Mouse (Mus musculus): ENCODE measurements at regions not wholly inside any gene's neighbourhood (a gene's known extent, or its start where the extent isn't known, plus 50 kb on each side); places are given as distances from the start of the nearest gene placed in this dataset.

- no peak for DNase-seq
- intact Hi-C loops (cut with DNase I): no loop called here
Measured at GRCm38 (mm10) chr8:127964801-127965200, 393.6 kb upstream of the Nrp1 start.

- intact Hi-C loops (cut with DNase I): no loop called here
- no peak for DNase-seq
Measured at GRCm38 (mm10) chr8:127965341-127965740, 393.1 kb upstream of the Nrp1 start.

GRCm38 (mm10) chr8:127968026-127968425 lies 390.4 kb upstream of the Nrp1 start:
- intact Hi-C loops (cut with DNase I): no loop called here
- no peak for DNase-seq

- intact Hi-C loops (cut with DNase I): no loop called here
- DNase-seq: no peak
Measured at GRCm38 (mm10) chr8:127973194-127973593, 385.2 kb upstream of the Nrp1 start.

GRCm38 (mm10) chr8:127977746-127978145 lies 380.7 kb upstream of the Nrp1 start:
- intact Hi-C loops (cut with DNase I): no loop called here
- DNase-seq: no peak

- intact Hi-C loops (cut with DNase I): no loop called here
- DNase-seq: no peak
Measured at GRCm38 (mm10) chr8:127979180-127980030, 379.0 kb upstream of the Nrp1 start.

- no peak for DNase-seq
Measured at GRCm38 (mm10) chr8:127982165-127982564, 376.2 kb upstream of the Nrp1 start.

GRCm38 (mm10) chr8:127985616-127986015 lies 372.8 kb upstream of the Nrp1 start:
- peak; percentile 64 for DNase-seq
- intact Hi-C loops (cut with DNase I): no loop called here

More at GRCm38 (mm10) chr8:127982165-127982564, 376.2 kb upstream of the Nrp1 start:
- intact Hi-C loops (cut with DNase I): no loop called here

GRCm38 (mm10) chr8:127988887-127989286 lies 369.5 kb upstream of the Nrp1 start:
- no peak for DNase-seq
- intact Hi-C loops (cut with DNase I): no loop called here

GRCm38 (mm10) chr8:127994898-127995297 lies 363.5 kb upstream of the Nrp1 start:
- DNase-seq: no peak
- intact Hi-C loops (cut with DNase I): no loop called here

- intact Hi-C loops (cut with DNase I): no loop called here
- no peak for DNase-seq
Measured at GRCm38 (mm10) chr8:127995490-127995889, 362.9 kb upstream of the Nrp1 start.

- DNase-seq: no peak
- intact Hi-C loops (cut with DNase I): no loop called here
Measured at GRCm38 (mm10) chr8:128002386-128002785, 356.0 kb upstream of the Nrp1 start.

GRCm38 (mm10) chr8:128002806-128003205 lies 355.6 kb upstream of the Nrp1 start:
- intact Hi-C loops (cut with DNase I): no loop called here
- no peak for DNase-seq

- DNase-seq: no peak
- intact Hi-C loops (cut with DNase I): no loop called here
Measured at GRCm38 (mm10) chr8:128003385-128003784, 355.0 kb upstream of the Nrp1 start.

GRCm38 (mm10) chr8:128003881-128004286 lies 354.5 kb upstream of the Nrp1 start:
- intact Hi-C loops (cut with DNase I): no loop called here
- DNase-seq: no peak

GRCm38 (mm10) chr8:128009393-128010010 lies 348.9 kb upstream of the Nrp1 start:
- DNase-seq: no peak
- intact Hi-C loops (cut with DNase I): no loop called here

- intact Hi-C loops (cut with DNase I): no loop called here
- no peak for DNase-seq
Measured at GRCm38 (mm10) chr8:128017171-128017570, 341.2 kb upstream of the Nrp1 start.

GRCm38 (mm10) chr8:128023661-128024060 lies 334.7 kb upstream of the Nrp1 start:
- intact Hi-C loops (cut with DNase I): no loop called here
- no peak for DNase-seq

- peak; percentile 25 for DNase-seq
- intact Hi-C loops (cut with DNase I): no loop called here
Measured at GRCm38 (mm10) chr8:128024774-128025222, 333.6 kb upstream of the Nrp1 start.

GRCm38 (mm10) chr8:128025251-128025856 lies 333.1 kb upstream of the Nrp1 start:
- intact Hi-C loops (cut with DNase I): no loop called here
- DNase-seq: peak; percentile 78

GRCm38 (mm10) chr8:128026981-128027380 lies 331.4 kb upstream of the Nrp1 start:
- DNase-seq: no peak
- intact Hi-C loops (cut with DNase I): no loop called here

Data from left cerebral cortex, postnatal 4 days (tissue).